Mouse (Mus musculus): ENCODE data around the gene Mroh2a.

DNA sequence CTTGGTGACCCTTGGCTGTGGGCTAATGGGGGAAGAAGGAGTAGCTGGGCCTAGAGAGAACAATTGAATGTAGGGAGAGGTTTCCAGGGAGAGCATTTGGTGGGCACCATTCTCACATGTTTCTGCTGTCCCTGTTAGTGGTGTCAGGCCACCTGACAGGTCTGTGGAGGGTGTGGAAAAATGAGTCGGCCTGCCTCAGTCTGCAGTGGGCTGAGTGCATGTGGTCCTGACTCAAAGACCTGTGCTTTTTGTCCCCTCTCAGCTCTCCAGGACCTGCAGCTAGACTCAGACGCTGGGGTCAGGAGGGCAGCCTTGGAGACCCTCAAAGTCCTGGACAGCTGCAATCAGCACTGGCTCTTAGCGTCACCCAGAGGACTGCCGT is 32.8 kb downstream of the Mroh2a start:
- TF ChIP-seq CTCF (conservative IDR thresholded peaks at IDR 0.05; ENCODE audit: insufficient read depth, insufficient read length, low read depth, low read length) (no peak), POLR2A (IDR thresholded peaks at IDR 0.05; ENCODE audit: low read depth, low read length) (no peak)

Data from kidney, adult 2 months (tissue).